Mouse (Mus musculus) CH12.LX (cell line): Measurements from ENCODE around the gene Kcnc3. TPM values are rescaled to one million over a fixed set of nuclear protein-coding genes. Genes with fewer than 3 reads are reported as not detected.
A peak's percentile ranks its signal among the peaks of the same experiment; 100 is the strongest.

ENCODE experiments used
- DNase-seq: peaks from one replicate; pipeline ENCODE4 v3.0.0-alpha.2; 2013; ENCODE audit errors: extremely low read depth
- H3K27ac ChIP-seq: 2 replicates; pipeline ENCODE4 v1.5.1; 2012; ENCODE audit warnings: low read depth, mild to moderate bottlenecking, control low read depth, moderate library complexity; ENCODE audit not compliant: insufficient read depth
- H3K27me3 ChIP-seq: replicated peaks from 2 replicates; pipeline ENCODE3; 2012; ENCODE audit warnings: inconsistent platforms
- H3K36me3 ChIP-seq, 2 experiments: replicated peaks in 1 of 2; 2 replicates each; pipeline versions ENCODE3 to v1.6.1; 2012; ENCODE audit warnings: inconsistent platforms in 1 of 2, low read length in 1 of 2, mild to moderate bottlenecking in 1 of 2, mixed read lengths in 1 of 2, moderate library complexity in 1 of 2; ENCODE audit not compliant: control insufficient read depth in 1 of 2, insufficient read depth in 1 of 2
- H3K4me1 ChIP-seq, 2 experiments: 2 replicates each; pipeline ENCODE4 v1.6.1; 2012; ENCODE audit warnings: inconsistent platforms in 1 of 2, moderate library complexity in 1 of 2; ENCODE audit not compliant: insufficient read depth in 2 of 2, control insufficient read depth in 1 of 2
- H3K4me2 ChIP-seq: 2 replicates; pipeline ENCODE4 v1.6.1; 2012; ENCODE audit warnings: low read depth, mild to moderate bottlenecking, control low read depth; ENCODE audit not compliant: poor library complexity, insufficient read depth, severe bottlenecking
- H3K4me3 ChIP-seq, 3 experiments: fragments of 150-350 bp in 1 of 3; sonication (generic) in 1 of 3; replicated peaks in 1 of 3; 2 replicates each; pipeline versions ENCODE3 to v1.5.1; 2011 to 2012; ENCODE audit warnings: low read depth in 2 of 3, low read length in 2 of 3, mild to moderate bottlenecking in 2 of 3, moderate library complexity in 2 of 3, control low read depth in 1 of 3, improper control_type of control experiment in 1 of 3, inconsistent platforms in 1 of 3, mixed read lengths in 1 of 3; ENCODE audit not compliant: poor library complexity in 1 of 3
- H3K79me2 ChIP-seq: replicated peaks from 2 replicates; pipeline ENCODE4 v1.6.1; 2012; ENCODE audit warnings: mild to moderate bottlenecking, moderate library complexity; ENCODE audit not compliant: control insufficient read depth, poor library complexity, insufficient read depth, severe bottlenecking; ENCODE audit errors: extremely low read depth
- H3K9ac ChIP-seq: 2 replicates; pipeline ENCODE4 v1.6.1; 2012; ENCODE audit warnings: low read depth, mild to moderate bottlenecking, control low read depth, moderate library complexity; ENCODE audit not compliant: insufficient read depth
- H3K9me3 ChIP-seq: replicated peaks from 2 replicates; pipeline ENCODE3; 2012; ENCODE audit warnings: low read length, inconsistent platforms, mixed read lengths
- BHLHE40 ChIP-seq: IDR thresholded peaks from 2 replicates; pipeline ENCODE4 v1.6.1; 2011; ENCODE audit warnings: mild to moderate bottlenecking, low read depth, low read length, improper control_type of control experiment
- CHD1 ChIP-seq: IDR thresholded peaks from 2 replicates; pipeline ENCODE4 v1.6.1; 2012; ENCODE audit warnings: low read depth, low read length, improper control_type of control experiment, inconsistent platforms
- CHD2 ChIP-seq: IDR thresholded peaks from 2 replicates; pipeline ENCODE4 v1.6.1; 2011; ENCODE audit warnings: low read length, improper control_type of control experiment
- CTCF ChIP-seq, 2 experiments: IDR thresholded peaks in 1 of 2; conservative IDR thresholded peaks in 1 of 2; 2 replicates each; pipeline ENCODE4 v1.5.1; 2011 to 2012; ENCODE audit warnings: low read depth in 2 of 2, low read length in 2 of 2, improper control_type of control experiment in 1 of 2, inconsistent platforms in 1 of 2, mild to moderate bottlenecking in 1 of 2, moderate library complexity in 1 of 2
- E2F4 ChIP-seq: IDR thresholded peaks from 2 replicates; pipeline ENCODE4 v1.6.1; 2011; ENCODE audit warnings: low read depth, low read length, improper control_type of control experiment; ENCODE audit not compliant: insufficient replicate concordance
- EP300 ChIP-seq: IDR thresholded peaks from 2 replicates; pipeline ENCODE4 v1.6.1; 2011; ENCODE audit warnings: low read length, improper control_type of control experiment
- ETS1 ChIP-seq: conservative IDR thresholded peaks from 2 replicates; pipeline ENCODE4 v1.6.1; 2012; ENCODE audit warnings: low read depth, mild to moderate bottlenecking, inconsistent platforms, low read length, improper control_type of control experiment, moderate library complexity
- GABPA ChIP-seq: IDR thresholded peaks from 2 replicates; pipeline ENCODE4 v1.6.1; 2012; ENCODE audit warnings: low read depth, low read length, improper control_type of control experiment, inconsistent platforms; ENCODE audit not compliant: insufficient replicate concordance
- HCFC1 ChIP-seq: IDR thresholded peaks from 2 replicates; pipeline ENCODE4 v1.6.1; 2012; ENCODE audit warnings: low read depth, mild to moderate bottlenecking, inconsistent platforms, low read length, improper control_type of control experiment
- IRF4 ChIP-seq: IDR thresholded peaks from 2 replicates; pipeline ENCODE4 v1.6.1; 2014; ENCODE audit warnings: low read depth, mild to moderate bottlenecking, inconsistent platforms, low read length, improper control_type of control experiment
- JUN ChIP-seq: IDR thresholded peaks from 2 replicates; pipeline ENCODE4 v1.6.1; 2011; ENCODE audit warnings: low read depth, mild to moderate bottlenecking, low read length, improper control_type of control experiment, moderate library complexity; ENCODE audit not compliant: insufficient read depth
- JUND ChIP-seq: conservative IDR thresholded peaks from 2 replicates; pipeline ENCODE4 v1.6.1; 2011; ENCODE audit warnings: low read depth, low read length, improper control_type of control experiment
- KAT2A ChIP-seq: IDR thresholded peaks from 2 replicates; pipeline ENCODE4 v1.6.1; 2012; ENCODE audit warnings: low read length, improper control_type of control experiment, inconsistent platforms; ENCODE audit not compliant: insufficient replicate concordance
- MAFK ChIP-seq: IDR thresholded peaks from 2 replicates; pipeline ENCODE4 v1.6.1; 2011; ENCODE audit warnings: low read length, improper control_type of control experiment; ENCODE audit not compliant: insufficient replicate concordance
- MAX ChIP-seq: IDR thresholded peaks from 2 replicates; pipeline ENCODE4 v1.6.1; 2011; ENCODE audit warnings: low read length, improper control_type of control experiment
- MAZ ChIP-seq: IDR thresholded peaks from 2 replicates; pipeline ENCODE4 v1.6.1; 2012; ENCODE audit warnings: low read depth, mild to moderate bottlenecking, inconsistent platforms, low read length, improper control_type of control experiment, moderate library complexity
- MEF2A ChIP-seq: IDR thresholded peaks from 2 replicates; pipeline ENCODE4 v1.6.1; 2014; ENCODE audit warnings: low read depth, mild to moderate bottlenecking, inconsistent platforms, low read length, improper control_type of control experiment, borderline replicate concordance
- MXI1 ChIP-seq: IDR thresholded peaks from 2 replicates; pipeline ENCODE4 v1.6.1; 2011; ENCODE audit warnings: mild to moderate bottlenecking, low read depth, low read length, improper control_type of control experiment
- MYC ChIP-seq: IDR thresholded peaks from 2 replicates; pipeline ENCODE4 v1.6.1; 2011; ENCODE audit warnings: low read depth, mild to moderate bottlenecking, improper control_type of control experiment, low read length
- NELFE ChIP-seq: IDR thresholded peaks from 2 replicates; pipeline ENCODE4 v1.6.1; 2011; ENCODE audit warnings: low read depth, low read length, improper control_type of control experiment
- NRF1 ChIP-seq: IDR thresholded peaks from 2 replicates; pipeline ENCODE4 v1.6.1; 2014; ENCODE audit warnings: low read depth, mild to moderate bottlenecking, inconsistent platforms, low read length, improper control_type of control experiment, moderate library complexity
- PAX5 ChIP-seq: IDR thresholded peaks from 2 replicates; pipeline ENCODE4 v1.6.1; 2012; ENCODE audit warnings: low read length, inconsistent platforms, mixed read lengths
- POLR2A ChIP-seq: IDR thresholded peaks from 2 replicates; pipeline ENCODE4 v1.6.1; 2011; ENCODE audit warnings: low read depth, mild to moderate bottlenecking, improper control_type of control experiment, low read length
- RAD21 ChIP-seq: IDR thresholded peaks from 2 replicates; pipeline ENCODE4 v1.6.1; 2011; ENCODE audit warnings: low read depth, mild to moderate bottlenecking, low read length, improper control_type of control experiment, moderate library complexity
- RCOR1 ChIP-seq: conservative IDR thresholded peaks from 2 replicates; pipeline ENCODE4 v1.6.1; 2012; ENCODE audit warnings: low read depth, mild to moderate bottlenecking, inconsistent platforms, low read length, improper control_type of control experiment
- SIN3A ChIP-seq: IDR thresholded peaks from 2 replicates; pipeline ENCODE4 v1.6.1; 2012; ENCODE audit warnings: low read length, improper control_type of control experiment, inconsistent platforms
- SMC3 ChIP-seq: IDR thresholded peaks from 2 replicates; pipeline ENCODE4 v1.6.1; 2011; ENCODE audit warnings: low read depth, low read length, improper control_type of control experiment
- TBP ChIP-seq: conservative IDR thresholded peaks from 2 replicates; pipeline ENCODE4 v1.6.1; 2011; ENCODE audit warnings: low read depth, low read length, improper control_type of control experiment
- TCF12 ChIP-seq: IDR thresholded peaks from 2 replicates; pipeline ENCODE4 v1.6.1; 2014; ENCODE audit warnings: low read depth, mild to moderate bottlenecking, inconsistent platforms, low read length, improper control_type of control experiment
- USF1 ChIP-seq: IDR thresholded peaks from 2 replicates; pipeline ENCODE4 v1.6.1; 2014; ENCODE audit warnings: low read depth, mild to moderate bottlenecking, inconsistent platforms, low read length, improper control_type of control experiment
- ZC3H11A ChIP-seq: IDR thresholded peaks from 2 replicates; pipeline ENCODE4 v1.6.1; 2012; ENCODE audit warnings: low read depth, mild to moderate bottlenecking, inconsistent platforms, low read length, improper control_type of control experiment
- ZKSCAN1 ChIP-seq: IDR thresholded peaks from 2 replicates; pipeline ENCODE4 v1.6.1; 2012; ENCODE audit warnings: low read depth, inconsistent platforms, low read length, improper control_type of control experiment, borderline replicate concordance
- ZMIZ1 ChIP-seq: IDR thresholded peaks from 2 replicates; pipeline ENCODE4 v1.6.1; 2012; ENCODE audit warnings: low read depth, mild to moderate bottlenecking, inconsistent platforms, low read length, improper control_type of control experiment
- ZNF384 ChIP-seq: IDR thresholded peaks from 2 replicates; pipeline ENCODE4 v1.6.1; 2012; ENCODE audit warnings: low read depth, low read length, improper control_type of control experiment, inconsistent platforms
- dilution Hi-C: fragments of 300-500 bp; cut with MboI; formaldehyde crosslinking; loops from 2 replicates; pipeline ENCODE4 v1.14.3; 2020; ENCODE audit warnings: low sequenced_read_pairs; ENCODE audit not compliant: extremely low pct_unique_long_range_greater_than_20kb, extremely low pct_ligation_motif_present
- in situ Hi-C: fragments of 300-500 bp; cut with MboI; formaldehyde crosslinking; loops from 3 replicates; pipeline ENCODE4 v1.14.3; 2019; ENCODE audit warnings: low sequenced_read_pairs, low pct_ligation_motif_present, low pct_unique_long_range_greater_than_20kb, mixed read lengths
- polyA plus RNA-seq: library from polyadenylated mRNA; unstranded; fragments of >175 nt; gene quantifications from 2 replicates; pipeline ENCODE4 v1.2.1, GENCODE M21; 2012; ENCODE audit warnings: low read depth; ENCODE audit not compliant: insufficient read length
- total RNA-seq, 2 experiments: library from RNA; depleted of rRNA; stranded (reverse); fragments of 300-350 nt in 1 of 2; fragments of >200 nt in 1 of 2; gene quantifications; 2 replicates each; pipeline ENCODE4 v1.2.3; 2012 to 2014

Gene Kcnc3
- total and polyA plus RNA-seq, 3 experiments: 0.31 to 5.6 (median 1.7) TPM

DNA sequence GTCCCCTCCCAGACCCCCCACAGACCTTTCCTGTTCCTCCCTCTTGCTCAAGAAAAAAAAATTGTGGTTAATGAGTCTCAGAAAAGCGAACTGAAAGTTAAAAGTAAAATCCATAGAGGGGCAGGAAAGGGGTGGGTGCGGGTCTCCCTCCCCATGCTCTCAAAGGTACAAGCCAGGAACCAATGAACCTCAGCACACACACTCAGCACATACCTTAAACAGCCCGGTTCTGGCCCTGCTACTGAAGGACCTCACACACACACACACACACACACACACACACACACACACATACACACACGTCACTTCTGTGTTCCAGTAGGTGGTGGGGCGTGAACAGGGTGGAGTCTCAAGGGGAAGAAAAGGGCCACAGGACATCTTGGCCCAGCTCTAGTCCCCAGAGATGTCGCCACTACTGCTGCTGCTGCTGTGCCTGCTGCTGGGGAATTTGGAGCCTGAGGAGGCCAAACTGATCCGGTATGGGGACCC lies 18.2 kb upstream of the Kcnc3 start, which contains the start of gene Napsa:
Gene Napsa (plus strand): TSS at position 168 of the 489 bp plus-strand sequence.
- Histone ChIP-seq H3K27me3 (no peaks in the 10 kb centered on the region), H3K36me3 (peaks cover under 1 to 13% of the 10 kb centered on the region in 2 experiments), H3K4me1 (peaks cover 12 to 43% of the 10 kb centered on the region in 2 experiments), H3K9ac (peak within 1 kb of the TSS; percentile 91), H3K9me3 (peaks cover 9% of the 10 kb centered on the region), H3K79me2 (peaks cover 16% of the 10 kb centered on the region)
- dilution Hi-C loops: no loop called here
- DNase-seq: peak; percentile 93
- in situ Hi-C loops: no loop called here
- TF ChIP-seq MAFK: peak; percentile 56; the same call in 1 of the 2 replicates
- peak; percentile 98 for TF ChIP-seq ZNF384
- TF ChIP-seq HCFC1: peak; percentile 37; the same call in 1 of the 2 replicates
- TF ChIP-seq RCOR1: no peak; the same call in 1 of the 2 replicates
- peak; percentile 51; the same call in 1 of the 2 replicates for TF ChIP-seq MXI1
- peak; percentile 93 for TF ChIP-seq EP300
- TF ChIP-seq JUN: peak; percentile 10; the same call in 1 of the 2 replicates
- TF ChIP-seq NELFE: peak; percentile 74
- TF ChIP-seq JUND: no peak; the same call in 1 of the 2 replicates
- peak; percentile 93 for TF ChIP-seq MAZ
- no peak for TF ChIP-seq ZKSCAN1
- peak; percentile 78; the same call in 1 of the 2 replicates for TF ChIP-seq MEF2A
- TF ChIP-seq ZC3H11A: no peak
- peak; percentile 79; the same call in 1 of the 2 replicates for TF ChIP-seq TCF12
- no peak for TF ChIP-seq CTCF (conservative IDR thresholded peaks at IDR 0.05 in 1 of 2, IDR thresholded peaks at IDR 0.05 in 1 of 2; ENCODE audit: low read depth in 2 of 2, low read length in 2 of 2)
- no peak for TF ChIP-seq KAT2A
- TF ChIP-seq RAD21: no peak
- peak; percentile 68; the same call in 1 of the 2 replicates for TF ChIP-seq ZMIZ1
- TF ChIP-seq TBP: peak; percentile 76; the same call in 1 of the 2 replicates
- peak; percentile 75 for TF ChIP-seq ETS1
- no peak for TF ChIP-seq CHD1
- no peak for TF ChIP-seq MAX
- 0 out of 2 replicates have a peak, but pooled peaks have one; percentile 5 for TF ChIP-seq SMC3
- peak; percentile 78 for TF ChIP-seq CHD2
- no peak for TF ChIP-seq PAX5
- TF ChIP-seq BHLHE40: peak; percentile 70
- peak; percentile 98 for TF ChIP-seq IRF4
- TF ChIP-seq POLR2A: peak; percentile 92
- no peak for TF ChIP-seq GABPA
- peak; percentile 16; the same call in 1 of the 2 replicates for TF ChIP-seq NRF1
- peak; percentile 85 for TF ChIP-seq SIN3A
- TF ChIP-seq USF1: no peak
- no peak for TF ChIP-seq E2F4
- no peak for TF ChIP-seq MYC
- TF ChIP-seq, all 38 proteins: peak for 20
- peak within 1 kb of the TSS; percentile 54 to 67 (median 57) for H3K4me3 ChIP-seq
- H3K4me2 ChIP-seq: peak within 1 kb of the TSS; percentile 93
- H3K27ac ChIP-seq: peak within 1 kb of the TSS; percentile 83
